Mouse (Mus musculus): ENCODE results near the gene Snx1. TPM values are rescaled to one million over a fixed set of nuclear protein-coding genes. Genes with fewer than 3 reads are reported as not detected.
A peak's percentile ranks its signal among the peaks of the same experiment; 100 is the strongest.

Gene Snx1
- 131 and 133 TPM in 2 replicates for polyA plus RNA-seq (2012; rRNA removed)

DNA sequence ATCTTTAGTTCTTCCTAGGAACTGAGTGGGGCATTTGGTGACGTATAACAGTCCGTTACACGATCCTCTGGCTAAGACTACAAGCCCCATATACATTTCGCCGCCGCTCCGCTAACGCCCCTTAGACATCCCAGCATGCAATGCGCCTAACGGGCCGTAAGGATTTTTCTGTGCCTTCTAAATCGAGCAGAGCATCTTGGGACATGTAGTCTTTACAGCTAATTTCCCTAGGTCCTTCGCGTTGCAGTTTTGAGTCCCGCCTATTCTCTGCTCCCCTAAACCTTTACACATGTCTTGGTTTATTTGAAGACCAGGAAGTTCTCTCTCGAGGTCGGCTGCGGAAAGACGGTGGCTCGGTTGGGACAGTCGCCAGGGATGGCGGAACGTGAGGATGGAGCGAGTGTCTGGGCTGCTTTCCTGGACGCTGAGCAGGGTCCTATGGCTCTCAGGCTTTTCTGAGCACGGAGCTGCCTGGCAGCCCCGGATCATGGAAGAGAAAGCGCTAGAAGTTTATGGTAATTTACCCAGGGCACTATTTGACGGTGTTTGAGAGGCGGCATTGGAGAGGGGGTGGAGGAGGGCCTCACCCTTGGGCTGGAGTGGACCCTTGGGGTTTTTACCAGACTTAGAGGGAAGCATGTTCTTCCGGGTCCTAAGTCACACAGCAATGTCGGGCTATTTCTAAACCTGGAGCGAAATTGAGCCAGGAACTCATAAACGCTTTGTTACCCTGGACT is at the start of gene Snx1, which contains the start of gene Ciao2a:
Snx1 (minus strand) TSS at position 132 of the 737 bp plus-strand sequence.
Ciao2a (plus strand) TSS at position 156 of the 737 bp plus-strand sequence.
- DNase-seq (ENCODE audit: low read depth) = peak; percentile 91

DNA sequence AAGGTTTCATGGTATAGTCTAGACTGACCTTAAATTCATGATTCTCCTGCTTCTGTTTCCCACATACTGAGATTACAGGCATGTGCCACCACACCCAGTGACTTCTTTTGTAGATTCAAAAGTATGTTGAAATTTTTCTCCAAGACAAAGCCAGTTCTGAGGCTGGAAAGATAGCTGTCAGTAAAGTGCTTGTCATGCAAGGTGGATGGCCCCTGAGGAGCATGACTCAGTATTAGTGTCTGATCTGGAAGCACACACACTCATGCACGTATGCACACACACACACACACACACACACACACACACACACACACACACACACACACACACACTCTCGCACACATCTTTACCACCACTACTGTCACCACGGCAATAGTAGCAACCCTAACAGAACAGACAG is 48.6 kb upstream of the Snx1 start:
- no peak for DNase-seq (ENCODE audit: low read depth)

DNA sequence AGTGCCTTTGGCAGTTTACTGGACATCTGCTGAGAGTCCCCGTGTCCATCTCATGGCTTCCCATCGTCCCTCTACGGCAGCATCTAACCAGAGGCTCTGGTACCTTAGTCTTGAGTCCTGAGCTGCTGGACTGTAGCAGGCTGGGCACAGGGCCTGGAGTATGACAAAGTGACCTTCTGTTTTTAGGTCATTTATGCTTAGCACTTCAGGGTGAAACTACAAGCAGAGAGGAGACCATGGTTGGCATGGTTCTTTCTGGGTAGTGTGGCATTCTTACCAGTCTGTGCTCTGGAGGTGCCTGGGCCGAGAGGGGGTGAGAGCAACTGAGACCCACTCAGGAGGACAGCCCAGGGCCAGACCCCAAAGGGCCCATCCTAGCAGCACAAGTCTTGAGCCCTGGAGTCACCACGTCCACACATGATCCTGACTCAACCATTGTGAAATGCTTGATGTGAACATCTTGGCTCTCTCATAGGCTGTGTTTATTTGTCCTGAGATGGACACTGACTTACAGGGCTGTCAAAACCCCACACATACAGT is 47.0 kb upstream of the Snx1 start:
- DNase-seq (ENCODE audit: low read depth) = no peak

DNA sequence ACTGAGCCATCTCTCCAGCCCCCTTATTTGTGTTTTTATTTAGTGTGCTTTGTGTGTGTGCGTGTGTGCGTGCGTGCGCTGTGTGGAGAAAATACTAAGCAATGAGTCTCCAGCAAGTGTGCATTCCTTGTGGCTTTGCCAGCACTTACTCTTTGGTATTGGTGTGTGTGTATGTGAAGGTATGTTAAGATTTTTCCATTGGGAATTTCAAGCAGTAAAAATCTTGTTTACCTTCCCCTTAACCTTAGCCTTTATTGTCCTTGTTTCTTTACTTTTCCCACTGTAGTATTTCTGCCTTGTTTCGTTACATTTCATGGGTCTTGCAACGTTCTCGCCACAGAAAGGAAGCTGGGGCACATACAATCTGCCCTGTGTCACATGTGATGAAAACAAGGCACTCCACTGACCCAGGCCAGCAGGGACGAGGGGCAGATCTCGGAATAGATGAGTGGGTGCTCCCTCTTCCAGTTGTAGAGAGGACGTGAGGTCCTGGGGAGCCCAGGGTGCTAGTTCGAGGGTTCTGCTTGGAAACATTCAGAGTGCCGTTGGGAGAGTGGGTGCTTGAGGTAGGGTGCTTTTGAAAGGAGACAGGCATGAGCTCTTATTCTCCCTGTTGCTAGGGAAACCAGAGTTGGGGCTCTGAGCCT is 45.0 kb upstream of the Snx1 start:
- no peak for DNase-seq (ENCODE audit: low read depth)

DNA sequence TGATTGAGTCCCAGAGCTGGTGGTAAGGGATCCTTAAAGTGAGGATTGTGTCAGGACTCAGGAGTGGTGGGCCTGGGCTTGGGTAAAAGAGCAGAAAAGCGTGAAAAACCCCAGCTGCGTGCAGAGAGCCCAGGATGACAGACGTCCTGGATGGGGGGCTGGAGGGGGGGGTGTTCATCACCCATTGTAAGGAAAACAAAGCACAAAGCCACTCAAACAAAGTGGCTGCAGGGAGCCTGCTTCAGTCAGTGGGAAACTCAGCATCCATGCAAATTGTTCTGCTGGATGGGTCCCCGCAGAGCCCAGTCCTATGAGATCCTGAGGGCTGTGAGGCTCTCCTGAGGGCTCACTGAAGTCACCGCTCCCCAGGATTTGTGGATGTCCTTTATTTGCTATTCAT is 44.1 kb upstream of the Snx1 start:
- no peak for DNase-seq (ENCODE audit: low read depth)

DNA sequence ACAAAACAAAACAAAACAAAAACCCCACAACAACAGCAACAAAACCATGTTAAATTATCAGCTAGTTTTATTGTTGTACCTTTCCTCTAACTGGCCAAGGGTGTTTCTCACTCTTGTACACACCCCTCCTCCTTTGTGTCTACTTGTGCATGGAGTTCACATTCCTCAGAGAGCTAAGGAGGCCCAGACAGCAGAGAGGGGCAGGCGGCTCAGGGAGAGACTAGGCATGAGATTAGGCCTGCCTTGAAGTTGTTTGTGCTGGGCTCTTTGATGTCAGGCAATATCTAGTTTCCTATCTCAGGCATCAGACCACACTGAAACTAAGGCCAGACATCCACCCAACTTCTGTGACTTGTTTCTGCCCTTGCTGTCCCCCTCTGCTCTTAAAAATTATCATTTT is 41.8 kb upstream of the Snx1 start:
- DNase-seq (ENCODE audit: low read depth) = no peak

DNA sequence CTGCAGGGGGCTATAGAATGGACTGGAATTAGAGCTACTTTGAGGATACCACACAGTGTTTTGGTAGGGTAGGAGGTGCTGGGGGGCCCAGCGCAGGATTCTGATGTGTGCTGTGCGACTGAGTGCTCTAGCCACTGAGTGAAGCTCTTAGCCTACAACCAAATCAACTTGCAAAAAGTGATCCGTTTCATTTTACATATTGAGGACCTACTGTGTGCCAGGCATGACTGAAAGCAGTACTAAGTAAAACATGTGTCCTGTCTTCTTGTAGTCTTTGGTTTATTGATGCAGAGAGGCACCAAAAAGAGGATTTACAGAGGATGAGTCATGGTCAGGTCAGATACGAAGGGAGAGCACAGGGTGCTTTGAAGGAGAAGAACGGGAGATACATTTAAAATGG is 40.8 kb upstream of the Snx1 start:
- no peak for DNase-seq (ENCODE audit: low read depth)

DNA sequence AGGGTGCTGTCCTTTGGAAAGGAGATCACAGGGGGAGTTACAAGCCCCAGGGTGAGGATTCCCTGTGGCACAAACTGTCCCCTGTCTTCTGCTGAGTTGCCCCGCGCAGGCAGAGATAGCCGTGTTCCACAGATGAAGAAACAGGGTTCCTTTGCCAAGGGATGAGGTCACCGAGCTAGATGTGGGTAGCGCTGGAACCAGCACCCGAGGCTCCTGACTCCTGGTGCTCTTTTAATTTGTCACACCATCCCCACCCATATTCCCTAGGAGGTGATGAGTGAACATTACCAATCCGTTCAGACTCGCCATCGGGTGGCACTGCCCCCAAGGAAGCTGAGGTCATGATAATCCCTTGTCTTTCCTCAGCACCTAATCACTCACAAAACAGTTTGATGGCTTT is 36.6 kb upstream of the Snx1 start:
- DNase-seq (ENCODE audit: low read depth) = no peak

DNA sequence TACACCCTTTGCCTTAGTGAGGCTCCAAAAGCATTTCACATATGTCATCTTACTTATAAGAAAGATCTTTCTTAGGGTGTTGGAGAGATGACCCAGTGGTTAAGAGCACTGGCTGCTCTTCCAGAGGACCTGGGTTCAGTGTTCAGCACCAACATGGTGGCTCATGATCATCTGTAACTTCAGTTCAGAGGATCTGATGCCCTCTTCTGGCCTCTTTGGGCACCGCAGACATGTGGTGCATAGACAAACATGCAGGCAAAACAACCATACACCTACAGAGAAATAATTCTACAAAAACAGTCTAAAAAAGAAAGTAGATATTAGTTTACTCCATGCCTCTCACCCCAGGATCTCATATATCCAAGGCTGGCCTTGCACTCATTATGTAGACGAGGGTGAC is 33.8 kb upstream of the Snx1 start:
- no peak for DNase-seq (ENCODE audit: low read depth)

DNA sequence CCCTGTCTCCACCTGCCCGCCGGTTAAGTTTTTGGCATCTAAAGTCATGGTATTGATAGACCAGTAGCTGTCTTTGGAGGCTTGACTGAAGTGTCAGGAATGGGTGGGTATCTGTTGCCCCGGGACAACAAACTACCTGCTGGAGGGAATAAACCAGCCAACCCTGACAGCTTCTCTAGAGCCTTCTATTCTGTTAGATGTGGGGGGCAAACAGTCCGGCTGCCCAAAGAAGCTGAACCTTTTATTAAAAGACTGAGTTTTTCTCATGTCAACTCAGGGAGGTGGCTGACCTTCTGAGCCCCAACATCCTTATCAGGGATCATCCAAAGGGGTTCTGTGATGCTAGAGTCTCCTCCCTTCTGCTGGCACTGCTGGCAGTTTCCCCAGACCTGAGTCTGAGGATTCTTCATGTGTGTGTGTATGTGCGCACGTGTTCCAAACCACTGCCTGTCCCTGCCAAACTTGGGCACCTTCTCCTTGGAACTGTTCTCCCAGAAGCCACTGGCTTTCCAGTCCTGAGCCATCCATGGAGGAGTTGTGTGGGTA is 32.6 kb upstream of the Snx1 start:
- DNase-seq (ENCODE audit: low read depth) = no peak

DNA sequence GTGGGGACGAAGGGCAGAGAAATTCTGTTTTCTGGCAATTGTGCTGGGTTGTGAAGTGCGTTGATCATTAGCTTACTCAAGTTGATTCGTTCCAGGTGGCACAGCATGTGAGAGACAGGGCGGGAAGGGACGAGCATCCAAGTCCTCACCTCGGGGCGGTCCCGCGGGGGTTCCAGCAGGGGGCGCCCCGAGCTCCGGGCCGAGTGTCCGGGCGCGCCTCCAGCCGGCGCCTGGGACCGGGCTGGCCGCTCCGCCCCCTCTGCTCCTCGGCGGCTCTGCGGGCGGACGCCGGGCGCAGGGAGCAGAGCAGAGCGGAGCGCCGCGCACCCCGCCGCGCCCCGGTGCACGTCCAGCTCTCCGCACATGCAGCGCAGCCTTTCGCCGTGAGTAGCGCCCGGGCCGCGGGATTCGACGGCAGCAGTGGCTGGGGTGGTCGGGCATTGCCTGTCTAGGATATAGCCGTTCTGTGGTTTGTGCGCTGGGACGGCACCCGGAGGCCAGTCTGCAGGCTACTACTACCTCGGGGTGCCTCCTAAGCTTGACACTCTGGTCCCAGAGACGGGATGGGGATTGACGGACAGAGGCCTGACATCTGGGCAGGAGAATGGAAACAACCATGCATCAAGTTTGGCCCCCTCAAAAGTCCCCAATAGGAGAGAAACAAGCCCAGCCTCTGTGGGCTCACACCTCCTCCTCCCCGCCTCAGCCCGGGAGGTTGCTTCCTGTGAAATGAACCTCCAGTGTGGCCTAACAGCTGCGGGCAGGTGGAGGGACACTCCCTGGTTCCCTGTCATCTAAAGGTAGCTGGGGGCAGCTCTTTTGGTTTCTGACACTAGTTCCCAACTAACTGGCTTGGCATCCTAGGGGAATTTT is 31.8 kb upstream of the Snx1 start, which contains the start of gene Dapk2:
Dapk2 (plus strand) TSS at position 266 of the 873 bp plus-strand sequence.
- DNase-seq (ENCODE audit: low read depth) = no peak

DNA sequence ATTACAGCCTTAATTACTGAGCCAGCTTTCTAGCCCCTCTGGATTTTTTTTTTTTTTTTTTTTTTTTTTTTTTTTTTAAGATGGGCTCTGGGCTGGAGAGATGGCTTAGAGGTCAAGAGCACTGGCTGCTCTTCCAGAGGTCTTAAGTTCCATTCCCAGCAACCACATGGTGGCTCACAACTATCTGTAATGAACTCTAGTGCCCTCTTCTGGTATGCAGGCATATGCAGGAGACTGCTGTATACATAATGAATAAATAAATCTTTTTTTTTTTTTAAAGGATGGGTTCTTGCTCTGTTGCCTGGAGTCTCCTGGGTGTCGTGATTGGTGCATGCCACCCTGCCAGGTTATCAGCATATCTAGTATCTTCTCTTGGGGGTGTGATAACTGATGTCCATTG is 29.1 kb upstream of the Snx1 start:
- DNase-seq (ENCODE audit: low read depth) = no peak

DNA sequence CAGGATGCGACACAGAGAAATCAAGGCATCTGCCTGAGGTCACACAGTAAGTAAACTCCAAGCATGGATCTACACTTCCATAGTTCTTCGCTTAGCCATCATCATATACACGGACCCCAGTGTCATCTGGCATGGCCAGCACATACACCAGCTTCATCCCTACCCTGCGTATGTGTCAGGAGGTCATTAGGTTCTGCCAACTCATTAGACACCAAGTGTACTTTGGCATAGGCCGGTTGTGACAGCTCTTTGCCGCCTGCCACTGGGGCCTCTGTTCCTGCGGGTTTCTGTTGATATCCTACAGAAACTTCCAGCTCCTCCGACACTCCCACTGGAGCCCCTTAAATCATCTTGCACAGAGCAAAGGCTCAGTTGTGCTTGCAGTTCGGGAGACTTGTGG is 27.6 kb upstream of the Snx1 start:
- no peak for DNase-seq (ENCODE audit: low read depth)

DNA sequence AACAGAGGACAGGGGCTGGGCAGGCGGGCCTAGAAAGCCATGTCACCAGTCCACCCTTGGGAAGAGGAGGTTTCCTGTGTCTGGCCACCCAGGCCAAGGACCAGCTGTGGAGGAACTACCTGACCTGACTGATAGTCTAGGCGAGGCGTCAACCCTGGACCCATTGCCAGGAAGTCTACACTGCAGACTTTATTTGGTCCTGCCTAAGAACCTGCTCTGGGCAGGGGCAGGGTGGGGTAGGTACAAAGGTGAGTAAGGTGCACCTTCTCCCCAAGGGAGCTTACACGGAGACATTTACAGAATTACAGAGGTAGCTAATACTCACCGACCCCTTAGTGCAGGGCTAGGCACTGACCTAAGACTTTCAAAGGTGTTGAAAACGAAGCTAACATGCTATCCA is 27.2 kb upstream of the Snx1 start:
- DNase-seq (ENCODE audit: low read depth) = no peak

DNA sequence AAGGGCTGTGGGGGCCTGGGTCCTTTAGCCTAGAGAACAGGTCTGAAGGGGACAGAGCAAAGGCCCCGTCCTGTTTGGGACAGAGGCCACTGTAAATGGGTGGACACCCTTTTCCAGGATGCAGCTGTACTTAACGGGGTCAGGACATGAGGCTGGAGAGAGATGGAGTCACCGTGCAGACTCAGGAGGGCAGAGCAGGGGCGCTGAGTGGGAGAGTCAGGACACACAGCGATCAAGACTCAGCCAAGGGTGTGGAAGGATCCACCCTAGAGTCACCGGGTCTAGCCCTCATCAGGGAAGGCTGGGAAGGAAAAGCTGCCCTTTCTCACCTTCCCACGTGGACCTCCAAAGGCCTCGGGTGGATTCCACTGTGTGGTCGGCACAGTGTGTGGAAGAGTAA is 25.6 kb upstream of the Snx1 start:
- no peak for DNase-seq (ENCODE audit: low read depth)

DNA sequence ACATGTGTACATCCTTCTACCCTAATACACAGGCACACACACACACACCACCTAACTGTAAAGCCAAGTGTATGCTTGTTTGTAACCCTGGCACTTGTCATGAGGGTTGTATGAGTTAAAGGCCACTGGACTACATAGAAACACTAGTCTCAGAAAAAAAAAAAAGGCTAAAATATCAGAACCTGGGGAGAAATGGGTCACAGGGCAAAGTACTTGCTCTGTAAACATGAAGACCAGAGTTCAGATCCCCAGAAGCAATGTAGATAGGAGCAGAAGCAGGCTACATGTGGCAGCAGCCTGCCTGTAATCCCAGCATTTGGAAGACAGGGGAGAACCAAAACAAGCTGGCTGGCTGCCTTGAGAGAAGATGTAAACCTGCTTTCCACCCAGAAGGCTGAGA is 19.8 kb upstream of the Snx1 start:
- DNase-seq (ENCODE audit: low read depth) = no peak

DNA sequence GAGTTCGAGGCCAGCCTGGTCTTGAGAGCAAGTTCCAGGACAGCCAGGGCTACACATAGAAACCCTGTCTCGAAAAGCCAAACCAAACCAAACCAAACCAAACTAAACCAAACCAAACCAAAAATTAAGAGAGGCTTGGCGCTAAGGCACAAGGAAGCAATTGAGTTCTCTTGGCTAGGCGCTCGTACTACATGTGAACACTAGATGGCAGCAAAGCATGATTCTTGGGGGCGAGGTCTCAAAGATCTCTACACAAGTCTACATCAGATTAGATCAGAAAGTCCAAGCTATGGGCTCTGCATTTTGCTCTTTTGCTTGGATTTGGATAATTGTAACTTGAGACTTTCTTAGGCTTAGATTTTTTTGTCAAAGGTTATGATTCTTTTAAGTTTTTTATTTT is 17.9 kb upstream of the Snx1 start:
- no peak for DNase-seq (ENCODE audit: low read depth)

DNA sequence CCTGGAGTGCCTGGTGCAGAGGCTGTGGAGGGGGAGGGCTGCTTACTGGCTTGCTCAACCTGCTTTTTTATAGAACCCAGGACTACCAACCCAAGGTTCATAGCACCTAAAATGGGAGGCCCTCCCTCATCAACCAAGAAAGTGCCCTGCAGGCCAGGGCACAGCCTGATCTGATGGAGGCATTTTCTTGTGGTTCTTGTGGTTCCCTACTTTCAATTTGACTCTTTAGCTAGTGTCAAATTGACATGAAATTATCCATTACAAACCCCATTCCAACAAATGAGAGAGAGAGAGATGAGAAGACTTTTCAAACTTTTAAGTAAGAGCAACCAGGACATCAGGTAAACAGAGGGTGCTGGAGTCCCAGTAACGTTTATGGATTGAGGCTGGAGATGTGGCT is 15.9 kb upstream of the Snx1 start:
- DNase-seq (ENCODE audit: low read depth) = no peak

DNA sequence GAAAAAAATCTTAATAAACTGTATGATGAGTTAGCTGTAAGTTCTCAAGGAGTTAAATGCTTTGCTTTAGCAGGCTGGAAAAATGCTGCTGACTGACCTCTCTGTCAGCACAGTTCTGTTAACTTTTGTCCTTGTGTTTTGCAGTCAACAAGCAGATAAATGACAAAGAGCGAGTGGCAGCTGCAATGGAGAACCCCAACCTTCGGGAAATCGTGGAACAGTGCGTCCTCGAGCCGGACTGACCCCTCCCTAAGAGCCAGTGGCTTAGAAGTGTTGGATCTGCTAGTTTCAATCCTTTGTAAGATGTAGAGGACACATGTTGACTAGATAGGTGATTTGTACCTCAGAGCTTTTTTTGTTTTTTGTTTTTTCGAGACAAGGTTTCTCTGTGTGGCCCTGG is 11.8 kb upstream of the Snx1 start:
- no peak for DNase-seq (ENCODE audit: low read depth)

DNA sequence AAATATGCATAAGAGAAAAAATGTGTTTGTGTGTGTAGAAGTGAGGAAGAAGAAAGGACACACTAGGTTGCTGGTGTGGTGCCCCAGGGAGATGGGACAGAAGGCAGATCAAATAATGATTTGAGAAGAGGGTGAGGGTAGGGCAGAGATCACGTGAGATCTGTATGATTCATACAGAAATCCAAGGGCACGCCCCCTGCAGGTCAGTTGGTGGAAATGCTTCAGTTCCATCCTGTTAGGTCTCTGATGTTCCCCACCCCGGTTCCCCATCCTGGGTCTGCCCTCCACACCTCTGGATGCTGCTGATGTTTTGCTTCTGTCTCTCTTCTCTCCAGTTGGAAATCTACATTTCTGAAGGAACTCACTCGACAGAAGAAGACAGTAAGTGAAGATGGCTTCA is 9.6 kb upstream of the Snx1 start:
- no peak for DNase-seq (ENCODE audit: low read depth)

DNA sequence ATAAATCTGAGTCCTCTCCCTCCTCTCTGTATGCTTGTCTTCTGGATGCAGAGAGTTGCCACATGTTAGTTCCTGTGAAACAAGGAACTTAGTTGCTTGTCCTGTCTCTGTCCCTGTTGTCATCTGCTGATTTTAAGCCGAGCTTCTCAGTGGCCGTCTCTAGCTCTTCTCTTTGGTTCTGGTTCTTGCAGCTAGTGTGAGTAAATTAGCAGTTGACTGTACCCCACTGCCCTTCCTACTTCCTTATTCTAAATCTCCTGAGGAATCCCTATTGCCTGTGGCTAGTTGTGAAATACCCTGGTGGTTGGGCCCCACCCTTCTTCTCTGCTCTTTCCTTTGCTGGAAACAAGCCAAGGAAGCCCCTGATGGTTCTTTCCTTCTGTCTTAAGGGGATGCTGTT is 5.1 kb upstream of the Snx1 start:
- DNase-seq (ENCODE audit: low read depth) = no peak

DNA sequence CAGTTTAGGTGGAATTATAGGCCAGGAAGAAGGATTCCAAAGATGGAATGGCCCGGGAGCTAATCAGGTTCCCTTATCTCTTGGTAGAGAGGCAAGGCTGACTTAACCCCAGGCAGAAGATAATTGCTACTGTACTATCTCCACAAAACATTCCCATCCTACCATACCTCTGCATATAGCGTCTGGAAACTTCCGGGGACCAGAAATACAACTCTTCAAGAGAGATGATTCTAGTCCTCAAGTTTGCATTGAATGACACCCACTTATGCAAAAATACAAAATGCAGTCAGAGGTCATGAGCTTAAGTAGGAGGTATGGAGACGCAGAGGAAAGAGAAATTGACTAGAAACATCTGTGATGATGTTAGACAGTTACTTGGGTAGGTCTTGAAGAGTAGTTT is 1.5 kb upstream of the Snx1 start:
- DNase-seq (ENCODE audit: low read depth) = no peak

Data from gonadal fat pad, adult 2 months (tissue).